Mouse (Mus musculus) MEL (cell line): ENCODE results near the gene Ankrd44. TPM values are rescaled to one million over a fixed set of nuclear protein-coding genes. Genes with fewer than 3 reads are reported as not detected.

Source experiments
- DNase-seq: peaks from one replicate; pipeline ENCODE4 v3.0.0; 2011; ENCODE audit warnings: low read depth, low spot score
- H3K27ac ChIP-seq: 2 replicates; pipeline ENCODE4 v1.5.1; 2012; ENCODE audit warnings: low read depth, mild to moderate bottlenecking, control low read depth, low read length, moderate library complexity; ENCODE audit not compliant: control insufficient read depth
- H3K27me3 ChIP-seq, 2 experiments: fragments of 150-350 bp in 1 of 2; sonication (generic) in 1 of 2; 2 replicates each; pipeline ENCODE4 v1.6.1; 2012; ENCODE audit warnings: low read length in 2 of 2, mild to moderate bottlenecking in 2 of 2, improper control_type of control experiment in 1 of 2, moderate library complexity in 1 of 2; ENCODE audit not compliant: insufficient read depth in 2 of 2, control insufficient read depth in 1 of 2
- H3K36me3 ChIP-seq, 2 experiments: 2 replicates each; pipeline ENCODE4 v1.6.1; 2012 to 2014; ENCODE audit warnings: low read length in 2 of 2, improper control_type of control experiment in 1 of 2, inconsistent platforms in 1 of 2, mild to moderate bottlenecking in 1 of 2; ENCODE audit not compliant: insufficient read depth in 2 of 2, control insufficient read depth in 1 of 2
- H3K4me1 ChIP-seq, 2 experiments: fragments of 150-350 bp in 1 of 2; sonication (generic) in 1 of 2; 2 replicates each; pipeline ENCODE4 v1.6.1; 2012; ENCODE audit warnings: low read length in 2 of 2, improper control_type of control experiment in 1 of 2, mild to moderate bottlenecking in 1 of 2; ENCODE audit not compliant: insufficient read depth in 2 of 2, control insufficient read depth in 1 of 2
- H3K4me3 ChIP-seq, 2 experiments: fragments of 150-350 bp in 1 of 2; sonication (generic) in 1 of 2; 2 replicates each; pipeline ENCODE4 v1.5.1; 2012; ENCODE audit warnings: low read depth in 2 of 2, low read length in 2 of 2, mild to moderate bottlenecking in 2 of 2, moderate library complexity in 2 of 2, control low read depth in 1 of 2, improper control_type of control experiment in 1 of 2; ENCODE audit not compliant: control insufficient read depth in 1 of 2, insufficient read depth in 1 of 2
- H3K79me2 ChIP-seq: 2 replicates; pipeline ENCODE4 v1.6.1; 2012; ENCODE audit warnings: mild to moderate bottlenecking, low read length, moderate library complexity; ENCODE audit not compliant: control insufficient read depth, poor library complexity, insufficient read depth
- H3K9ac ChIP-seq: 2 replicates; pipeline ENCODE4 v1.6.1; 2012; ENCODE audit warnings: low read depth, mild to moderate bottlenecking, control low read depth, low read length, moderate library complexity; ENCODE audit not compliant: control insufficient read depth, poor library complexity, severe bottlenecking
- H3K9me3 ChIP-seq: fragments of 150-350 bp; sonication (generic); replicated peaks from 2 replicates; pipeline ENCODE4 v1.6.1; 2012; ENCODE audit warnings: mild to moderate bottlenecking, low read length, improper control_type of control experiment, moderate library complexity; ENCODE audit not compliant: insufficient read depth
- BHLHE40 ChIP-seq: IDR thresholded peaks from 2 replicates; pipeline ENCODE4 v1.6.1; 2012; ENCODE audit warnings: low read depth, mild to moderate bottlenecking, inconsistent platforms, low read length, improper control_type of control experiment, borderline replicate concordance
- CHD2 ChIP-seq: IDR thresholded peaks from 2 replicates; pipeline ENCODE4 v1.6.1; 2011; ENCODE audit warnings: low read length, improper control_type of control experiment
- CTCF ChIP-seq, 3 experiments: IDR thresholded peaks in 2 of 3; conservative IDR thresholded peaks in 1 of 3; 2 replicates each; pipeline ENCODE4 v1.5.1; 2011 to 2012; ENCODE audit warnings: low read length in 3 of 3, low read depth in 2 of 3, mild to moderate bottlenecking in 2 of 3, improper control_type of control experiment in 1 of 3, inconsistent platforms in 1 of 3, mixed read lengths in 1 of 3, moderate library complexity in 1 of 3; ENCODE audit not compliant: control insufficient read depth in 1 of 3, insufficient read depth in 1 of 3, poor library complexity in 1 of 3, severe bottlenecking in 1 of 3
- ETS1 ChIP-seq: IDR thresholded peaks from 2 replicates; pipeline ENCODE4 v1.6.1; 2012; ENCODE audit warnings: low read depth, mild to moderate bottlenecking, inconsistent platforms, low read length, improper control_type of control experiment, moderate library complexity
- GABPA ChIP-seq: IDR thresholded peaks from 2 replicates; pipeline ENCODE4 v1.6.1; 2012; ENCODE audit warnings: low read depth, mild to moderate bottlenecking, inconsistent platforms, low read length, improper control_type of control experiment, moderate library complexity
- KAT2A ChIP-seq: conservative IDR thresholded peaks from 2 replicates; pipeline ENCODE4 v1.6.1; 2012; ENCODE audit warnings: low read depth, low read length, improper control_type of control experiment, inconsistent platforms
- MAFK ChIP-seq: IDR thresholded peaks from 2 replicates; pipeline ENCODE4 v1.6.1; 2011; ENCODE audit warnings: low read depth, mild to moderate bottlenecking, low read length, improper control_type of control experiment, borderline replicate concordance
- MAZ ChIP-seq: IDR thresholded peaks from 2 replicates; pipeline ENCODE4 v1.6.1; 2012; ENCODE audit warnings: low read depth, mild to moderate bottlenecking, inconsistent platforms, low read length, improper control_type of control experiment
- MEF2A ChIP-seq: IDR thresholded peaks from 2 replicates; pipeline ENCODE4 v1.6.1; 2014; ENCODE audit warnings: low read depth, mild to moderate bottlenecking, inconsistent platforms, low read length, improper control_type of control experiment; ENCODE audit not compliant: poor library complexity, insufficient replicate concordance, severe bottlenecking; ENCODE audit errors: extremely low read depth
- MXI1 ChIP-seq: IDR thresholded peaks from 2 replicates; pipeline ENCODE4 v1.6.1; 2011; ENCODE audit warnings: mild to moderate bottlenecking, low read depth, low read length, improper control_type of control experiment
- NELFE ChIP-seq: IDR thresholded peaks from 2 replicates; pipeline ENCODE4 v1.6.1; 2011; ENCODE audit warnings: low read depth, low read length, improper control_type of control experiment
- POLR2AphosphoS2 ChIP-seq: IDR thresholded peaks from 2 replicates; pipeline ENCODE4 v1.6.1; 2011; ENCODE audit warnings: low read length, improper control_type of control experiment
- SMC3 ChIP-seq: IDR thresholded peaks from 2 replicates; pipeline ENCODE4 v1.6.1; 2011; ENCODE audit warnings: low read depth, low read length, improper control_type of control experiment
- UBTF ChIP-seq: IDR thresholded peaks from 2 replicates; pipeline ENCODE4 v1.6.1; 2012; ENCODE audit warnings: low read depth, mild to moderate bottlenecking, inconsistent platforms, low read length, improper control_type of control experiment, moderate library complexity, borderline replicate concordance; ENCODE audit not compliant: insufficient read depth
- ZNF384 ChIP-seq: IDR thresholded peaks from 2 replicates; pipeline ENCODE4 v1.6.1; 2012; ENCODE audit warnings: low read depth, mild to moderate bottlenecking, inconsistent platforms, low read length, improper control_type of control experiment
- polyA plus RNA-seq, 2 experiments: library from polyadenylated mRNA; stranded (reverse) in 1 of 2; unstranded in 1 of 2; fragments of >175 nt in 1 of 2; fragments of >200 nt in 1 of 2; gene quantifications; 2 replicates each; pipeline versions ENCODE4 v1.2.1 to v1.2.4; 2012; ENCODE audit warnings: low replicate concordance in 2 of 2, low read depth in 1 of 2; ENCODE audit not compliant: insufficient read length in 2 of 2, insufficient read depth in 1 of 2, missing spikeins in 1 of 2
- total RNA-seq: library from RNA; depleted of rRNA; stranded (reverse); fragments of 300-350 nt; gene quantifications from 2 replicates; pipeline ENCODE4 v1.2.3, GENCODE M21; 2012

Gene Ankrd44
- total and polyA plus RNA-seq, 3 experiments, result 2.3 to 4.4 TPM; not detected in 1

GRCm38 (mm10) chr1:54611891-54612290 lies 314.3 kb downstream of the Ankrd44 start:
- DNase-seq, result no peak
- Histone ChIP-seq H3K9ac (no peak overlapping the region), H3K36me3 (no peaks in the 10 kb centered on the region), H3K4me1 (no peaks in the 10 kb centered on the region), H3K79me2 (no peaks in the 10 kb centered on the region), H3K4me3 (no peak overlapping the region), H3K27me3 (no peaks in the 10 kb centered on the region; a peak in 1 of 4 replicates), H3K27ac (no peak overlapping the region), H3K9me3 (no peaks in the 10 kb centered on the region)
- TF ChIP-seq KAT2A (no peak), ZNF384 (no peak), UBTF (no peak), NELFE (no peak), CHD2 (no peak), POLR2AphosphoS2 (no peak), GABPA (no peak), SMC3 (no peak), MXI1 (no peak), MAFK (no peak), MAZ (no peak), MEF2A (no peak), BHLHE40 (no peak)

- Histone ChIP-seq H3K9me3 (no peaks in the 10 kb centered on the region), H3K9ac (no peak overlapping the region), H3K4me1 (no peaks in the 10 kb centered on the region), H3K4me3 (no peak overlapping the region), H3K27me3 (no peaks in the 10 kb centered on the region), H3K79me2 (no peaks in the 10 kb centered on the region), H3K27ac (no peak overlapping the region), H3K36me3 (no peaks in the 10 kb centered on the region)
- DNase-seq, result no peak
- TF ChIP-seq MAFK, result no peak
- TF ChIP-seq POLR2AphosphoS2, result no peak
- TF ChIP-seq ETS1, result no peak
Observed at GRCm38 (mm10) chr1:54606936-54607335, 319.3 kb downstream of the Ankrd44 start.

- H3K9me3 ChIP-seq, result no peaks in the 10 kb centered on the region
- no peaks in the 10 kb centered on the region for H3K4me1 ChIP-seq
- TF ChIP-seq CTCF (IDR thresholded peaks at IDR 0.05 in 2 of 3, conservative IDR thresholded peaks at IDR 0.05 in 1 of 3; ENCODE audit: control insufficient read depth in 1 of 3, insufficient read depth in 1 of 3, low read depth in 2 of 3, low read length in 3 of 3, poor library complexity in 1 of 3, severe bottlenecking in 1 of 3), result no peak
- TF ChIP-seq, all 39 proteins: peak for 0
- no peak for DNase-seq
- no peaks in the 10 kb centered on the region for H3K79me2 ChIP-seq
- no peak overlapping the region for H3K4me3 ChIP-seq
- no peak overlapping the region for H3K27ac ChIP-seq
- H3K27me3 ChIP-seq, result no peaks in the 10 kb centered on the region
- no peaks in the 10 kb centered on the region for H3K36me3 ChIP-seq
- H3K9ac ChIP-seq, result no peak overlapping the region
Observed at GRCm38 (mm10) chr1:54601692-54602091, 324.5 kb downstream of the Ankrd44 start.
